Comparison of ENCODE assay signal across 9 mouse cellular contexts in genomic region chr6:115178826-115179225, GRCm38 (mm10). TPM values are rescaled to one million over a fixed set of nuclear protein-coding genes. Genes with fewer than 3 reads are reported as not detected.
A peak's percentile ranks its signal among the peaks of the same experiment; 100 is the strongest.
DNase-seq lines count a peak whose midpoint lies in the region; ATAC-seq and TF ChIP-seq lines count a peak whose summit lies in the region.
"Had no signal": no experiment of that assay in that cellular context is flagged by ENCODE, and none has a peak within 500 bp of the region (broad histone marks: within the 10 kb centered on the region; RNA-seq: fewer than 3 reads in every experiment).

No protein-coding gene starts in this region.

- intact Hi-C loops in heart, postnatal 14 days (cut with DNase I), result loop anchor here (10.0 kb wide), 1 partner anchor 186 kb away; the partner anchor contains the start of gene Pparg

- H3K4me1 ChIP-seq in lung, embryonic 14.5 days (ENCODE audit: insufficient read depth), result no peaks in the 10 kb centered on the region
- no peaks in the 10 kb centered on the region for H3K4me1 ChIP-seq in lung, adult 2 months (ENCODE audit: control insufficient read depth, insufficient read depth, low read length)

- no peak for TF ChIP-seq CTCF in lung, embryonic 14.5 days (IDR thresholded peaks at IDR 0.05; ENCODE audit: low read depth)
- no peak for TF ChIP-seq CTCF in lung, adult 2 months (IDR thresholded peaks at IDR 0.05; ENCODE audit: insufficient read depth, low read length)

- H3K4me2 ChIP-seq in lung, embryonic 14.5 days, result no peak overlapping the region
- H3K4me2 ChIP-seq in myocyte (ENCODE audit: low read depth), result no peak overlapping the region

- no peak for ATAC-seq in lung, embryonic 14.5 days (ENCODE audit: insufficient read depth)

- H3K9ac ChIP-seq in lung, embryonic 14.5 days, result no peak overlapping the region

- no peak overlapping the region for H3K4me3 ChIP-seq in lung, embryonic 14.5 days (ENCODE audit: low read depth, low read length)
- no peak overlapping the region for H3K4me3 ChIP-seq in lung, adult 2 months (replicated peaks; ENCODE audit: extremely low read depth, low read depth, low read length)
- H3K4me3 ChIP-seq in myocyte, result no peak overlapping the region

- no peaks in the 10 kb centered on the region for H3K36me3 ChIP-seq in lung, embryonic 14.5 days (ENCODE audit: insufficient read depth)
- no peaks in the 10 kb centered on the region for H3K36me3 ChIP-seq in myocyte (ENCODE audit: control insufficient read depth, insufficient read depth)

- TF ChIP-seq POLR2A in lung, adult 2 months (IDR thresholded peaks at IDR 0.05; ENCODE audit: borderline replicate concordance, extremely low read depth, low read depth, low read length), result no peak
- no peak for TF ChIP-seq POLR2A in myocyte (IDR thresholded peaks at IDR 0.05; ENCODE audit: insufficient read length, low read depth)

- H3ac ChIP-seq in myocyte (ENCODE audit: control insufficient read depth, insufficient read length), result no peak overlapping the region

- no peaks in the 10 kb centered on the region for H3K9me3 ChIP-seq in lung, embryonic 14.5 days (ENCODE audit: low read depth, low read length)

- WGBS in lung, embryonic 14.5 days, result 24% methylated on average over 3 of the region's 3 CpGs
- 21% methylated on average over 3 of the region's 3 CpGs for WGBS in lung, adult 2 months

- no peaks in the 10 kb centered on the region for H3K27me3 ChIP-seq in lung, embryonic 14.5 days (ENCODE audit: insufficient read depth, low read length)
- no peaks in the 10 kb centered on the region for H3K27me3 ChIP-seq in myocyte (ENCODE audit: control insufficient read depth, insufficient read depth, insufficient read length)

- H3K79me2 ChIP-seq in myocyte (ENCODE audit: control insufficient read depth, insufficient read depth), result no peaks in the 10 kb centered on the region

- no peak overlapping the region for H3K27ac ChIP-seq in lung, embryonic 14.5 days (ENCODE audit: low read depth)

- peak; percentile 92 for DNase-seq in lung, embryonic 14.5 days
- DNase-seq in lung, adult 2 months, result no peak
- DNase-seq in adipocyte (ENCODE audit: low spot score), result peak; percentile 87
- DNase-seq in heart, postnatal 14 days, result peak; percentile 57 to 73
- no peak for DNase-seq in cerebellum, adult 9-11 months
- DNase-seq in cerebellum, adult 18-20 months, result no peak
- DNase-seq in layer of hippocampus, adult 18-20 months (ENCODE audit: low spot score in 2 of 2), result no peak

TF ChIP-seq in myocyte, 11 proteins besides CTCF, POLR2A, EP300 and RAD21:
- TF ChIP-seq REST (IDR thresholded peaks at IDR 0.05; ENCODE audit: insufficient read depth, insufficient read length) (peak; percentile 89), MAX (IDR thresholded peaks at IDR 0.05; ENCODE audit: low read depth) (peak; percentile 73), TCF3 (IDR thresholded peaks at IDR 0.05; ENCODE audit: insufficient read length, low read depth) (no peak), POLR2AphosphoS2 (IDR thresholded peaks at IDR 0.05; ENCODE audit: insufficient read length, low read depth) (no peak), TCF12 (IDR thresholded peaks at IDR 0.05; ENCODE audit: insufficient read depth, poor library complexity, severe bottlenecking) (no peak), USF1 (IDR thresholded peaks at IDR 0.05; ENCODE audit: low read depth) (no peak), SRF (IDR thresholded peaks at IDR 0.05; ENCODE audit: control insufficient read depth, insufficient read length, low read depth) (no peak), MYOG (IDR thresholded peaks at IDR 0.05; ENCODE audit: control insufficient read depth in 1 of 3, insufficient read depth in 1 of 3, insufficient read length in 2 of 3, low read depth in 2 of 3) (no peak), E2F4 (IDR thresholded peaks at IDR 0.05; ENCODE audit: insufficient read depth) (no peak), CEBPB (IDR thresholded peaks at IDR 0.05; ENCODE audit: insufficient read depth, poor library complexity, severe bottlenecking) (no peak), MYOD1 (IDR thresholded peaks at IDR 0.05; ENCODE audit: control insufficient read depth in 1 of 3, insufficient read length in 2 of 3, low read depth in 2 of 3) (no peak)

RNA-seq across cellular contexts. Expression of gene Syn2, which starts 44.1 kb away (rescaled TPM):
- polyA plus RNA-seq in lung, embryonic 14.5 days (2014; fragmentation: Nextera tagmentation; extraction: Ambion mirVana), result 0.72 and 1.7 TPM in 2 replicates
- 11.5 and 13.2 TPM in 2 replicates for polyA plus RNA-seq in lung, adult 2 months (2012; rRNA removed)
- total RNA-seq in heart, postnatal 14 days (2021), result 1 to 10 TPM; 5.1 to 5.4 TPM
- polyA plus RNA-seq in myocyte (2012; fragmentation: generic; extraction: Trizol), result 0.30 TPM
- total RNA-seq in layer of hippocampus, adult 18-20 months (2021), result 100 to 1,000 TPM; 579 to 589 TPM

RNA-seq across cellular contexts. Expression of gene Gm17482, which starts 48.3 kb away (rescaled TPM):
- not detected in 2 replicates for polyA plus RNA-seq in lung, embryonic 14.5 days (2014; fragmentation: Nextera tagmentation; extraction: Ambion mirVana)
- not detected in 2 replicates for polyA plus RNA-seq in lung, adult 2 months (2012; rRNA removed)
- not detected for total RNA-seq in heart, postnatal 14 days (2021)
- not detected for polyA plus RNA-seq in myocyte (2012; fragmentation: generic; extraction: Trizol)
- not detected for total RNA-seq in layer of hippocampus, adult 18-20 months (2021)
- polyA plus RNA-seq: lung, embryonic 16.5 days had no signal

Comparison
In these comparisons a context has a peak if more than half of its experiments do, and no peak if none do; other contexts are left out.
1. DNase-seq: peak in lung, embryonic 14.5 days (single experiment), adipocyte (single experiment) and heart, postnatal 14 days (2 of 2); none in lung, adult 2 months (single experiment), cerebellum, adult 9-11 months (single experiment), cerebellum, adult 18-20 months (0 of 2) and layer of hippocampus, adult 18-20 months (0 of 2).